Mouse (Mus musculus) cerebellum, adult 11 months (tissue): Measurements from ENCODE around the gene Syt13.

ENCODE experiments used
- DNase-seq: peaks from one replicate; pipeline ENCODE4 v3.0.0; 2022

Syt13 gene

GRCm38 (mm10) chr2:92967032-92967838, 52.3 kb downstream of the Syt13 start:
- no peak for DNase-seq

DNA sequence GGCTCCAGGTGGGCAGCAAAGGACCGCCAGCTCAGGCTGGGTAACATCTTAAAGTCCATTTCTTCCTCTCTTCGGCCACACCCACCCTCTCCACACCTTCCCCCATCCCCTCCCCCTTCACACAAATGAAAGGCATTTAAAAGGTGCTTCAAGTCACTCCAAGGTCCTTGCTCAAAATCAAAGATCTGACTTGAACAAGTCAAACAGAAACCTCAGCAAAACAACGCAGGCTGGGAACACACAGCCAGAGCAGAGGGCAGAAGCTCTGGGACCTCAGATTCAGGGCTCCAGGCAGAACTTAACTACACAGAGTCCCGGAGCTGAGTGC, 52.9 kb downstream of the Syt13 start:
- DNase-seq: no peak

DNA sequence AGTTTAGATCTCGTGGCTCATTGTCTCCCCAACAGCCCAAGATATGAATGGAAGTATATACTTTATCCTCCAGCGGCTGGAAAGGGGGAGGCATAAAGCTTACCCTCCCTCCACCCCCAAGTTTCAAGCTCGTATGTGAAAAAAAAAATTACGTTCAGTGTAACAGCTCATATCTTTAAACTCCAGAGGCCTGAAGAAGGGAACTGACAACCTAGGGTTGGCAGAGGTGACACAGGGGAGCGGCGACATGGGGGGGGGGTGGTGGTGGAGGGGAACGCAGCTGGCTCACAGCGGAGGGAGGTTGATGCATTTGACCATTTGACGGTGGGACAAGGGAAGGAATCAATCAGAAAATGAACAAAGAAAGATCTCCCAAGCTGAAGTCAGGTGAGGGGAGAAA, 56.2 kb downstream of the Syt13 start:
- DNase-seq: no peak

DNA sequence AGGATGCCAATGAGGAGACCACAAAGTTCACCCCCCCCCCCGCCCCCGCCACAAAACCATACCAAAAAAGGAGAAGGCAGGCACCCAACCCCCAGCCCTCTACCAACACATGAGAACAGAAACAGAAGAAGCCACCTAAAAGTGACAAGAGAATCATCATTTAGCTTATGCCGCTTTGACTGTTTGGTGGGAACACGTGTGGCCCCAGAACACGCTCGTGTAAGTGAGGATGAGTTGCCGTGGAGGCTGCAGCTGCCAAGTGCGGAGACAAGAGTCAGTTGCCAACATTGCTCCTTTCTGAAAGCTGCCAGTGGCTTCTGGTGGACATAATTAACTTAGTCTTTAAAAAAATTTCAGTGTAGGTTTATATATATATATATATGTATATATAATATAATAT, 56.6 kb downstream of the Syt13 start:
- no peak for DNase-seq

- DNase-seq: no peak
These were observed 57.2 kb downstream of the Syt13 start for GRCm38 (mm10) chr2:92972071-92972470.

GRCm38 (mm10) chr2:92973646-92974045, 58.7 kb downstream of the Syt13 start:
- DNase-seq: no peak

DNA sequence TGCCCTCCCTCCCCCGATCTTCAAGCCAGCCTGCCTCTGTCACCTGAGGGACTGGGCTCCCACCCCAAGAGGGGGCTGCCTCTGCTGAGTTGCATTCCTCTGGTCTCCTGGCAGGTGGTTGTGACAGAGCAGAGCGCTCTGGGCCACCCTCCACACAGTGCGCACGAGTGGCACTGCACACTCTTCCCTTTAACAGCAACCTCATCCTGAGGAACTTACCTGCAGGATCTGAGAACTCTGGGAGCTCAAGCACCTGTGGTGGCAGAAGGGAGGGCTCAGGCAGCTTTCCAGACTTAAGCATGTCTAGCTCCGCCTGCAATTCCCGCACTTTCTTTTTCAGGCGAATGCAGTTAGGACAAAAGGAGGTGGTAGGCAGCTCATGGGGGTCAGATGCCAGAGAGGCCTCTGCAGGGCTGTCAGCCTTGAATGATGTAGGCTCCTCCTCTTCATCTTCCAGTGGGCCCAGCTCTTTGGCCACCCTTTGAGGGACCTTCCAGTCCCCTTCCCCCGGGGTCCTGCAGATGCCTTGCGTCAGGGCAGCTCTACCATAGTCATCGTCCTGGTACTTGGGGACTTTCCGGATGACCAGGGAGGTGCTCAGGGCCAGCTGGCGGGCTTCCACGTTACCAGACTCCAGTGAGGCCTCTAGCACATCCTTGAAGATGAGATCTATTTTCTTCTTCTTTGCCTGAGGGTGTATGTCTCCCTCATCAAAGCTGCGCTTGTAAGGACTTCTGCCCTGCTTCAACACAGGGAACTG, 60.3 kb downstream of the Syt13 start:
- DNase-seq: no peak

DNA sequence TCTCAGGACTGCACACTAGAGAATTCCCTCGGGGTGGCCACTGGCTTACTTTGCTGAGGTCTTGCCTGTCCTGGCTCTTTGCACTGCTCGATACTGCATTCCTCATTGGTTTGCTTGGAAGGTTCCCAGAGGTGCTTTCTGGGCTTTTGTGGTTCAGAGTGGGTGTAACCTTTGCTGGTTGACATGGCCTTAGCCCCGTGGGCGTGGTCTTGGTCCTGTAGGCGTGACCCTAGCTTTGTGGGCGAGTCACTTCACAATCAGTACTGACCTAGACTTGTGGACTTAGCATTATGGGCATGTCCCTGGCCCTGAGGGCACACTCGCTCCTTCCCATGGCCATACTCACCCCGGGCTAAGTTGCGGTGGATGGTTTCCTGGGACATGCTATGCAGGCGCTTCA, 65.3 kb downstream of the Syt13 start:
- DNase-seq: no peak

- DNase-seq: no peak
These were observed 67.8 kb downstream of the Syt13 start for GRCm38 (mm10) chr2:92982591-92983272.

DNA sequence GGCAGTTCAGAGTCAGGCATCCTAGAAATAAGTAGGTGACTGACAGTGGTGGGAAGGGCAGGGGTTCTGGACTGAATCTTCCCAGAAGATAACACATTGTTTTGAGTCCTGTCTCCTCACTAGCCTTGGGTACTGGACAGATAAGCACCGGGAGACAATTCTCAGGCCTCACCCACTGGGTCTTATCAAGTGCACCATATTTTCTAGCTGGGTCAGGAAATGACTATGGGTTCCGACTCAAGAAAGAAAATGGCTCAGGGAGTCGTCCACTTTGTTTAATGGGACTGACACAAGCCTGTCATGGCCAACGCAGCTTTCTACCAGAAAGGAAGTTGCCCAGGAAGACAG, 68.3 kb downstream of the Syt13 start:
- DNase-seq: no peak

GRCm38 (mm10) chr2:92984321-92985108, 69.6 kb downstream of the Syt13 start:
- no peak for DNase-seq

DNA sequence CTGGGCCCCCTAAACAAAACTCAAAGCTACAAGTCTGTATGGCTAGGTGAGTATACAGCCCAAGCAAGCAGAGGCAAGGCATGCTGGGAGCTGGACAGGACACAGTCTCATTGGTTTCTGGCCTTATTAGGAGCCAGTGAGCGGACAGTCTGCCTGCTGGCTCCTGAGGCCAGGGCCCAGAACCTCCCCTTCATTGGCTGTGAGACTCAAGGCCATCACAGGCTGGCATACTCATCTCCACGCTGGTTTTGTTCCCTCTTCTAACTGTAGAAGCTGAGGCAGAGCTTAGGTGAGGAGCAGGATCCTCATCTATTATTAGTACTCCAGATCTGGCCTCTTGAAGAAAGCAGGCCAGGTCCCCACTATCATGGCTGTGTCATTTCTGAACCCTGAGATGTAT, 70.3 kb downstream of the Syt13 start:
- DNase-seq: no peak

DNA sequence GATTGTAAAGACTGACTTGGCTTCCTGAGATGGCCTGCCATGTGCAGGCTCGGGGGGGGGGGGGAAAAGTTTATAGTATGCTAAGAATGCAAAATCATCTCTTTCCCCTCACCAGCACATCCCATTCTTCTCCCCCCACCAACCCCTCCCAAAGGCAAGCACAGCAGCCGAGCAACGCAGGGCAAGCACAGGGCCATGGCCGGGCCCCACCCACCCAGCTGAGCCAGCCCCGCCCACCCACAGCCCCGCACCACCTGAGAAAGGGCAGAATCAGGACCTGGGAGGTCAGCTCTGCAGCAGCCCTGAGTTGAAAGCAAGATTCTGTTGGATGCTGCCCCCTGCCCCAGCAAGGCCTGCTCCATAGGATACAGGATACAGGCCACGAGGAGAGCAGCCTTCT, 70.7 kb downstream of the Syt13 start:
- no peak for DNase-seq

GRCm38 (mm10) chr2:92987108-92987618, 72.3 kb downstream of the Syt13 start:
- no peak for DNase-seq

DNA sequence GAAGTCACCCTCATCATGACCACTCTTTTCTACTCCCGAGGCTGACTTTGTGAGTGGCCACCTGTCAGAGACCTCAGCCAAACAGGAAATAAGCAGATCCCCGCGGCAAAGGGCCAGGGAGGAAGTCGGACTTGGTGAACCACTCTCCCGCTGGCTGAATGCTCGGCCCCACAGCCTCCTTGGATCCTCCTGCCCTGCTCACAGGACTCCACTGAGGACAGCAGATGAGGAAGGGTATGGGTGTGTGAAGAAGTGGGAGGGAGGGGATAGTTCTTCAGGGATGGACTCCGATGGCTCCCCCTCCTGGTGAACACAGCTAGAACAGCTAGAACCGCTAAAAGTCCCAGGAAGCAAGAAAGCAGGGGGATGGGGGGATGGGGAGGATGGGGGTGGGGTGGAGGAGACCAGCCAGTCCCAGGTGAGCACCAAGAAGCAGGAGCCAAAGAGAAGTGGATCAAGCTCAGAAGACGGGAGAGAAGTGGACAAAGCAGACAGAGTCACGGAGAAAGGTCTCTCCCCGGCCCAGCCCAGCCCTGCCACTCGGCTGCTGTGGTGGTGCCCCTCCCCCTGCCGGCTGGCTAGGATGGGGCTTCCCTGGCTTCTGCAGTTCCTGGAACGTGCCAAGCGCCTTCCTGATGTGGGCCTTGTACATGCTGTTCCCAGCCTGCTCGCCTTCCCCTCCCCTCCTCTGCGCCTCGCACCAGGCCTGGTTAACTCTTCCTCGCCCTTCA, 73.2 kb downstream of the Syt13 start:
- peak; percentile 27 for DNase-seq

DNA sequence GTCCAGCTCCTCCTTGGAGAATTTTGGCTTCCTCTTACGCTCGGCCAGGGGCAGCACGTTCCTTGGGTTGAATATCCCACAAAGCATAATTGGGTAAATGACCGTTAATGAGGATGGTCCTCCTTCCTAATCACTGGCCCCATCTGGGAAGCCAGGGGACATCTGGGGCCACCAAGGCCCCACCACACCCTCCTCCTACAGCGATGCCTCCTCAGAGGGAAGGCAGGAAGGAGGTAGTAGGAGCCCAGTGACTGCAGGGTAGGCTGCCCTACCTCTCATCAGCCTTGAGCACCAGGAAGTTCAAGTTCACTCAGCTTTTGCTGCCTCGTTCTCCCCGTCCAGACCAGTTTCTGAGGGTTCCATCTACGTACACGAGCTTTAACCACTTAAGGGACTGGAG, 74.7 kb downstream of the Syt13 start:
- DNase-seq: no peak

DNA sequence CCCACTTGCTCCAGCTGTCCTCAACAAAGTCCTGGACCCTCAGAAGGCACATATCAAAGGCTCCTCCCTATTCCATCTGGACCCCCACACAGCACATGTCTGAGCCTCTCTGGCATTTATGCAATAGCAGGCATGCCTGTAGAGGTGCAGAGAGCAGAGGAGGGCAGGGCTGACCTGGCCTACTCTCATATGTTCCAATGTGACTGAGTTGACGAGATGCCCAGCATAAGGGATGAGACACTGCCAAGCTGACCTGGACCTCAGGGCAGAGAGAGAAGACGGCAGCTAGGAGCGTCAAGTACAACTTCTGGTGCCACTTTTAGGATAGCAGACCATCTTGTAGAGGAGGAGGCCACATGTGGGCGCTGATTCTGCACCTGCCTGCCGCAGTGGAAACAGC, 77.1 kb downstream of the Syt13 start:
- DNase-seq: no peak

- DNase-seq: no peak
These were observed 90.1 kb downstream of the Syt13 start for GRCm38 (mm10) chr2:93005028-93005427.
